Mouse (Mus musculus): ENCODE data around the gene Ubn2.
"Not testable (repeated sequence)": the region's sequence is repeated elsewhere in the genome, so short reads cannot be mapped to it uniquely, and the experiment has no call there.

DNA sequence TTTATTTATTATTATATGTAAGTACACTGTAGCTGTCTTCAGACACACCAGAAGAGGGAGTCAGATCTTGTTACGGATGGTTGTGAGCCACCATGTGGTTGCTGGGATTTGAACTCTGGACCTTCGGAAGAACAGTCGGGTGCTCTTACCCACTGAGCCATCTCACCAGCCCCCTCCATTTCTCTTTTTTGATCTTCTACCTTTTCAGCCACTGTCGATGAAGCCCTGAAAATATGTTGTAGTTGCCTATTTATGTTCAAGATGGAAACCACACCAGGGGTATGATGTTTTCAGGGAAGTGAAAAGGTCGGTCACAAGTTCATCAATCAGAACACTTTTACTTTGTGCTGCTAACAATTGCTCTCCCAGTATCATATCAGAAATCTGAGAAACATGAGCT lies 110.4 kb downstream of the Ubn2 start:
- not testable (repeated sequence) for TF ChIP-seq POLR2A (IDR thresholded peaks at IDR 0.05; ENCODE audit: borderline replicate concordance, insufficient read depth, low read length); CTCF (IDR thresholded peaks at IDR 0.05; ENCODE audit: borderline replicate concordance, insufficient read depth, low read depth, low read length)

All from cerebellum, adult 2 months (tissue).